Mouse (Mus musculus): ENCODE results near the gene Snrpg. TPM values are rescaled to one million over a fixed set of nuclear protein-coding genes. Genes with fewer than 3 reads are reported as not detected.

The Snrpg gene
- polyA plus RNA-seq, 1 experiment from 2014 or later: 429 TPM

- Histone ChIP-seq H3K9ac (no peak overlapping the region), H3K27ac (replicated peaks) (no peak overlapping the region), H3K4me1 (replicated peaks) (peaks cover 27% of the 10 kb centered on the region), H3K4me2 (no peak overlapping the region), H3K9me3 (no peaks in the 10 kb centered on the region), H3K36me3 (peaks cover 74% of the 10 kb centered on the region), H3K27me3 (no peaks in the 10 kb centered on the region), H3K4me3 (no peak overlapping the region)
- WGBS: 98% methylated on average over 5 of the region's 5 CpGs
- ATAC-seq (ENCODE audit: low read depth): no peak
These were observed 20.2 kb downstream of the Snrpg start for GRCm38 (mm10) chr6:86391326-86391725.

GRCm38 (mm10) chr6:86393187-86393586, 22.1 kb downstream of the Snrpg start:
- Histone ChIP-seq H3K4me1 (replicated peaks) (peaks cover 34% of the 10 kb centered on the region), H3K27me3 (no peaks in the 10 kb centered on the region), H3K9ac (no peak overlapping the region), H3K27ac (replicated peaks) (no peak overlapping the region), H3K9me3 (no peaks in the 10 kb centered on the region), H3K36me3 (peaks cover 60% of the 10 kb centered on the region), H3K4me2 (no peak overlapping the region), H3K4me3 (no peak overlapping the region)
- 100% methylated on average over 1 of the region's 1 CpGs for WGBS
- ATAC-seq (ENCODE audit: low read depth): no peak

GRCm38 (mm10) chr6:86394078-86394720, 23.1 kb downstream of the Snrpg start:
- no peak overlapping the region for H3K27ac ChIP-seq (replicated peaks)
- WGBS: 94% methylated on average over 17 of the region's 17 CpGs
- H3K4me3 ChIP-seq: peak overlapping the region; percentile 3; the same call in 1 of the 2 replicates
- no peak for ATAC-seq (ENCODE audit: low read depth)
- H3K4me2 ChIP-seq: no peak overlapping the region
- H3K9ac ChIP-seq: no peak overlapping the region
- H3K36me3 ChIP-seq: peaks cover 50% of the 10 kb centered on the region
- H3K27me3 ChIP-seq: peaks cover 9% of the 10 kb centered on the region; the same call in 1 of the 2 replicates
- H3K9me3 ChIP-seq: no peaks in the 10 kb centered on the region
- H3K4me1 ChIP-seq (replicated peaks): peaks cover 34% of the 10 kb centered on the region

GRCm38 (mm10) chr6:86395021-86395420, 23.9 kb downstream of the Snrpg start:
- 88% methylated on average over 9 of the region's 9 CpGs for WGBS
- ATAC-seq (ENCODE audit: low read depth): no peak
- peaks cover 42% of the 10 kb centered on the region for H3K36me3 ChIP-seq
- peak overlapping the region; percentile 86 for H3K4me2 ChIP-seq
- peaks cover 9% of the 10 kb centered on the region; the same call in 1 of the 2 replicates for H3K27me3 ChIP-seq
- peaks cover 34% of the 10 kb centered on the region for H3K4me1 ChIP-seq (replicated peaks)
- H3K9me3 ChIP-seq: no peaks in the 10 kb centered on the region
- peak overlapping the region; percentile 97 for H3K9ac ChIP-seq
- peak overlapping the region; percentile 91 for H3K4me3 ChIP-seq
- H3K27ac ChIP-seq (replicated peaks): no peak overlapping the region

- WGBS: 14% methylated on average over 10 of the region's 10 CpGs
- H3K4me3 ChIP-seq: peak overlapping the region; percentile 91
- no peaks in the 10 kb centered on the region for H3K9me3 ChIP-seq
- no peak for ATAC-seq (ENCODE audit: low read depth)
- peak overlapping the region; percentile 86 for H3K4me2 ChIP-seq
- H3K36me3 ChIP-seq: peaks cover 32% of the 10 kb centered on the region
- peak overlapping the region; percentile 94 for H3K27ac ChIP-seq (replicated peaks)
- H3K27me3 ChIP-seq: peaks cover 9% of the 10 kb centered on the region; the same call in 1 of the 2 replicates
- peak overlapping the region; percentile 97 for H3K9ac ChIP-seq
- peaks cover 34% of the 10 kb centered on the region for H3K4me1 ChIP-seq (replicated peaks)
These were observed 24.9 kb downstream of the Snrpg start for GRCm38 (mm10) chr6:86395969-86396368.

GRCm38 (mm10) chr6:86396581-86397256, 25.6 kb downstream of the Snrpg start, which contains the start of gene Pcyox1:
Pcyox1 (minus strand) TSS chr6:86397154.
- Histone ChIP-seq H3K27me3 (peaks cover 9% of the 10 kb centered on the region; the same call in 1 of the 2 replicates), H3K9me3 (no peaks in the 10 kb centered on the region), H3K4me2 (peak within 1 kb of the TSS; percentile 86), H3K4me1 (replicated peaks) (peaks cover 34% of the 10 kb centered on the region), H3K9ac (peak within 1 kb of the TSS; percentile 97), H3K4me3 (peak within 1 kb of the TSS; percentile 91), H3K27ac (replicated peaks) (peak within 1 kb of the TSS; percentile 94), H3K36me3 (peaks cover 25% of the 10 kb centered on the region)
- ATAC-seq (ENCODE audit: low read depth): peak; percentile 95
- under 1% methylated on average over 51 of the region's 51 CpGs for WGBS

GRCm38 (mm10) chr6:86397257-86397980, 26.3 kb downstream of the Snrpg start:
- Histone ChIP-seq H3K36me3 (peaks cover 18% of the 10 kb centered on the region), H3K4me2 (peak overlapping the region; percentile 86), H3K9ac (peak overlapping the region; percentile 97), H3K4me1 (replicated peaks) (peaks cover 34% of the 10 kb centered on the region), H3K27ac (replicated peaks) (peak overlapping the region; percentile 94), H3K4me3 (peak overlapping the region; percentile 91), H3K27me3 (peaks cover 9% of the 10 kb centered on the region; the same call in 1 of the 2 replicates), H3K9me3 (no peaks in the 10 kb centered on the region)
- WGBS: 7% methylated on average over 14 of the region's 14 CpGs
- no peak for ATAC-seq (ENCODE audit: low read depth)

GRCm38 (mm10) chr6:86398986-86399385, 27.9 kb downstream of the Snrpg start:
- Histone ChIP-seq H3K36me3 (peaks cover 5% of the 10 kb centered on the region), H3K9ac (no peak overlapping the region), H3K4me3 (no peak overlapping the region), H3K27me3 (peaks cover 9% of the 10 kb centered on the region; the same call in 1 of the 2 replicates), H3K4me2 (no peak overlapping the region), H3K9me3 (no peaks in the 10 kb centered on the region), H3K27ac (replicated peaks) (no peak overlapping the region), H3K4me1 (replicated peaks) (peaks cover 35% of the 10 kb centered on the region)
- 82% methylated on average over 2 of the region's 2 CpGs for WGBS
- ATAC-seq (ENCODE audit: low read depth): no peak

- H3K9ac ChIP-seq: no peak overlapping the region
- H3K36me3 ChIP-seq: no peaks in the 10 kb centered on the region
- H3K9me3 ChIP-seq: no peaks in the 10 kb centered on the region
- WGBS: 89% methylated on average over 2 of the region's 2 CpGs
- no peak overlapping the region for H3K27ac ChIP-seq (replicated peaks)
- H3K4me2 ChIP-seq: no peak overlapping the region
- H3K4me3 ChIP-seq: no peak overlapping the region
- ATAC-seq (ENCODE audit: low read depth): no peak
- H3K4me1 ChIP-seq (replicated peaks): peaks cover 26% of the 10 kb centered on the region
- H3K27me3 ChIP-seq: peaks cover 9% of the 10 kb centered on the region; the same call in 1 of the 2 replicates
These were observed 28.9 kb downstream of the Snrpg start for GRCm38 (mm10) chr6:86399995-86400394.

GRCm38 (mm10) chr6:86400972-86401371, 29.9 kb downstream of the Snrpg start:
- Histone ChIP-seq H3K4me3 (0 out of 2 replicates have a peak overlapping the region, but pooled peaks have one; percentile 2), H3K4me2 (peak overlapping the region; percentile 32), H3K27me3 (peaks cover 9% of the 10 kb centered on the region; the same call in 1 of the 2 replicates), H3K36me3 (no peaks in the 10 kb centered on the region), H3K4me1 (replicated peaks) (peaks cover 16% of the 10 kb centered on the region), H3K9me3 (no peaks in the 10 kb centered on the region), H3K9ac (0 out of 2 replicates have a peak overlapping the region, but pooled peaks have one; percentile 0), H3K27ac (replicated peaks) (no peak overlapping the region)
- no peak for ATAC-seq (ENCODE audit: low read depth)
- WGBS: 8% methylated on average over 9 of the region's 9 CpGs

GRCm38 (mm10) chr6:86402681-86403607, 31.8 kb downstream of the Snrpg start:
- 40% methylated on average over 12 of the region's 12 CpGs for WGBS
- Histone ChIP-seq H3K4me1 (replicated peaks) (peaks cover 24% of the 10 kb centered on the region), H3K27ac (replicated peaks) (no peak overlapping the region), H3K9me3 (no peaks in the 10 kb centered on the region), H3K36me3 (no peaks in the 10 kb centered on the region), H3K4me3 (peak overlapping the region; percentile 87), H3K27me3 (peaks cover 9% of the 10 kb centered on the region; the same call in 1 of the 2 replicates), H3K4me2 (peak overlapping the region; percentile 55), H3K9ac (peak overlapping the region; percentile 56; the same call in 1 of the 2 replicates)
- ATAC-seq (ENCODE audit: low read depth): no peak

All from neural tube, embryonic 13.5 days (tissue).